Mouse (Mus musculus): ENCODE measurements around the gene Arhgap19. TPM values are rescaled to one million over a fixed set of nuclear protein-coding genes. Genes with fewer than 3 reads are reported as not detected.
A peak's percentile ranks its signal among the peaks of the same experiment; 100 is the strongest.

Arhgap19 gene
- polyA plus RNA-seq, 1 experiment from 2014 or later: 23.2 TPM

DNA sequence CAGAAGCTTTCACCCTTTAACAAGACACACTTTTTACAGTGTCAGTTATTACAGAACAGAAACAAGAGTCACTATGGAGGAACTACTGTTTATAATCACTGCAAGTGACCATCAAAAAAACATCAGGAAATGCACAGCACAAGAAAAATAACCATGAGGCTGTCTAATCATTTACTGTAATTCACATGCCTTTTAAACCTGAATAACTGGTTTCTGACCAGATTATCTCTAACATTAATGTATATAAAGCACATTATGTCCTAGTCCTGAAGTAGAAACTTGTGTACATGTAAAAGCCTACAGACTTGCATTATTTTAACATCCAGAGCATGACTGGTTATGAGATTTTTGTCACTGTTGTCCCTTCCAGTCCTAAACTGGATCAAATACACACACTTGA lies 7.8 kb downstream of the Arhgap19 start:
- Histone ChIP-seq H3K27me3 (no peaks in the 10 kb centered on the region), H3K9ac (no peak overlapping the region), H3K36me3 (no peaks in the 10 kb centered on the region), H3K9me3 (replicated peaks) (no peaks in the 10 kb centered on the region), H3K4me2 (replicated peaks) (no peak overlapping the region), H3K4me1 (no peaks in the 10 kb centered on the region), H3K4me3 (no peak overlapping the region), H3K27ac (no peak overlapping the region)
- ATAC-seq (ENCODE audit: low FRiP score): no peak

GRCm38 (mm10) chr19:41792934-41793486 lies 8.8 kb downstream of the Arhgap19 start:
- H3K9me3 ChIP-seq (replicated peaks): no peaks in the 10 kb centered on the region
- no peak for ATAC-seq (ENCODE audit: low FRiP score)
- no peaks in the 10 kb centered on the region for H3K27me3 ChIP-seq
- no peak overlapping the region for H3K27ac ChIP-seq
- no peaks in the 10 kb centered on the region for H3K36me3 ChIP-seq
- WGBS: 96% methylated on average over 1 of the region's 1 CpGs
- H3K9ac ChIP-seq: no peak overlapping the region
- no peak overlapping the region for H3K4me2 ChIP-seq (replicated peaks)
- no peaks in the 10 kb centered on the region for H3K4me1 ChIP-seq
- no peak overlapping the region for H3K4me3 ChIP-seq

- Histone ChIP-seq H3K9ac (no peak overlapping the region), H3K27me3 (no peaks in the 10 kb centered on the region), H3K4me3 (no peak overlapping the region), H3K9me3 (replicated peaks) (no peaks in the 10 kb centered on the region), H3K4me2 (replicated peaks) (no peak overlapping the region), H3K36me3 (peaks cover 2% of the 10 kb centered on the region; the same call in 1 of the 2 replicates), H3K4me1 (no peaks in the 10 kb centered on the region), H3K27ac (no peak overlapping the region)
- ATAC-seq (ENCODE audit: low FRiP score): no peak
- 96% methylated on average over 2 of the region's 2 CpGs for WGBS
These were observed 10.5 kb downstream of the Arhgap19 start for GRCm38 (mm10) chr19:41791384-41791783.

GRCm38 (mm10) chr19:41789110-41789961 lies 12.5 kb downstream of the Arhgap19 start:
- no peaks in the 10 kb centered on the region for H3K4me1 ChIP-seq
- ATAC-seq (ENCODE audit: low FRiP score): no peak
- H3K4me3 ChIP-seq: no peak overlapping the region
- H3K9ac ChIP-seq: no peak overlapping the region
- peaks cover 13% of the 10 kb centered on the region for H3K36me3 ChIP-seq
- no peaks in the 10 kb centered on the region for H3K27me3 ChIP-seq
- 75% methylated on average over 10 of the region's 10 CpGs for WGBS
- no peak overlapping the region for H3K27ac ChIP-seq
- H3K4me2 ChIP-seq (replicated peaks): no peak overlapping the region
- no peaks in the 10 kb centered on the region for H3K9me3 ChIP-seq (replicated peaks)

DNA sequence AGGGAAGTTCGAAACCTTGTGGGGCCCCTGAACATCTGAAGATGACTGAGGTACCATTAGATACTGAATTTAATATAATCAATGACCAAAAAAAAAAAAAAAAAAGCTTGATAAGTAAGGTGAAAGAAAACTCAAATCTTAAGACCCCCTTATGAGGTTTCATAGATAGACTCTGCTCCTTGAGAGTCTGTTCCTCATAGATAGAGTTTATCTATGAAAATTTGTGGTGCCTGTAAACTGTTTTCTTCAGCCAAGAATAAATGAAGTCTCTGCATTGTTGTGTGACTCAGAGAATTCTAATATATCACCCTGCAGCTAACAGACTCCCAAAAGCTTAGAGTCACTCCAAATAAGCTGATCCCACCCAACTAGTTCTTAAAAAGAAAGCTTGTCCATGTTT lies 15.0 kb downstream of the Arhgap19 start:
- Histone ChIP-seq H3K4me1 (no peaks in the 10 kb centered on the region), H3K4me2 (replicated peaks) (no peak overlapping the region), H3K4me3 (no peak overlapping the region), H3K36me3 (peaks cover 24% of the 10 kb centered on the region), H3K9ac (no peak overlapping the region), H3K9me3 (replicated peaks) (no peaks in the 10 kb centered on the region), H3K27ac (no peak overlapping the region), H3K27me3 (no peaks in the 10 kb centered on the region)
- ATAC-seq (ENCODE audit: low FRiP score): no peak
- WGBS: 88% methylated on average over 1 of the region's 1 CpGs

- Histone ChIP-seq H3K36me3 (peaks cover 56% of the 10 kb centered on the region), H3K4me3 (no peak overlapping the region), H3K9ac (no peak overlapping the region), H3K4me2 (replicated peaks) (no peak overlapping the region), H3K27me3 (no peaks in the 10 kb centered on the region), H3K9me3 (replicated peaks) (no peaks in the 10 kb centered on the region), H3K27ac (no peak overlapping the region), H3K4me1 (no peaks in the 10 kb centered on the region)
- 89% methylated on average over 6 of the region's 6 CpGs for WGBS
- no peak for ATAC-seq (ENCODE audit: low FRiP score)
These were observed 24.3 kb downstream of the Arhgap19 start for GRCm38 (mm10) chr19:41777514-41777913.

- Histone ChIP-seq H3K9ac (no peak overlapping the region), H3K36me3 (peaks cover 28% of the 10 kb centered on the region), H3K9me3 (replicated peaks) (no peaks in the 10 kb centered on the region), H3K4me3 (no peak overlapping the region), H3K27me3 (no peaks in the 10 kb centered on the region), H3K27ac (no peak overlapping the region), H3K4me1 (no peaks in the 10 kb centered on the region), H3K4me2 (replicated peaks) (no peak overlapping the region)
- 92% methylated on average over 7 of the region's 7 CpGs for WGBS
- no peak for ATAC-seq (ENCODE audit: low FRiP score)
These were observed 33.1 kb downstream of the Arhgap19 start for GRCm38 (mm10) chr19:41768711-41769110.

GRCm38 (mm10) chr19:41766628-41767027 lies 35.2 kb downstream of the Arhgap19 start:
- no peaks in the 10 kb centered on the region for H3K4me1 ChIP-seq
- peaks cover 14% of the 10 kb centered on the region for H3K36me3 ChIP-seq
- H3K27me3 ChIP-seq: no peaks in the 10 kb centered on the region
- no peak overlapping the region for H3K27ac ChIP-seq
- no peaks in the 10 kb centered on the region for H3K9me3 ChIP-seq (replicated peaks)
- no peak overlapping the region for H3K9ac ChIP-seq
- no peak overlapping the region for H3K4me2 ChIP-seq (replicated peaks)
- no peak overlapping the region for H3K4me3 ChIP-seq
- no peak for ATAC-seq (ENCODE audit: low FRiP score)
- WGBS: 78% methylated on average over 5 of the region's 5 CpGs

DNA sequence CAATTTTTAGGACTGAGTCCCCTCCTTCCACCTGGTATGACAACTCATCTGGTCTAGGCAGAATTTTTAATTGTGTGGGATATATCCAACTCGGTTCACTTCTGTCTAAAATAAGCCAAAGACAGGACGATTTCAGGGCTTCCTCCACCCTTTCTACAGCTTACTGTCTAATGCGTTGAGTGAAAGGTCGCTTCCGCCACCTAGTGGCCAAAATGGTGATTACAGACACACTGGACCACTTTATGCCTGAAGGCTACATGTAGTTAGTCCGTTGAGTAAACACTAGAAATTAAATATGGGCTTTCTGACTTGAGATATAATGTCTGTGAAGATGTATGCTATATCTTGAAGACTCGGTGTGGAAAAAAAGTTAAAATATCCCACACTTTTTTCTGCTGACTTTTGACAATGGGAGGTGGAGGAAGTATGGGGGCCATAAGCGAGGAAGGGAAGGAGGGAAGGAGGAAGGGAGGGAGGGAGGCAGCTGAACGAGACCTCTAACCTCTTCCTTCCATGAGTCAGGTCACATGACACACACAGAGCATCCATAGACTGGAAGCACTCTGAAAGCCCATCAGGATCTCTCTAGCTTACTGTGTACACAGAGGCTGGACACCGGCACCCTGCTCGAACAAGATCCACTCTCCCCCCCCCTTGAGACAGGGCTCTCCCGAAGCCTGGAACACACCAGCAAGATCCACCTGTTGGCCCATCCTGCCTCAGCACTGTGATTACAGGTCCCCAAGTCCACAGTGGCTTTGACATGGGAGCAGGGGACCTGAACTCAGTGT lies 37.8 kb downstream of the Arhgap19 start:
- Histone ChIP-seq H3K4me3 (no peak overlapping the region), H3K27me3 (no peaks in the 10 kb centered on the region), H3K4me2 (replicated peaks) (no peak overlapping the region), H3K9me3 (replicated peaks) (no peaks in the 10 kb centered on the region), H3K36me3 (peaks cover 5% of the 10 kb centered on the region), H3K9ac (no peak overlapping the region), H3K4me1 (no peaks in the 10 kb centered on the region), H3K27ac (no peak overlapping the region)
- WGBS: 30% methylated on average over 12 of the region's 12 CpGs
- peak; percentile 78 for ATAC-seq (ENCODE audit: low FRiP score)

DNA sequence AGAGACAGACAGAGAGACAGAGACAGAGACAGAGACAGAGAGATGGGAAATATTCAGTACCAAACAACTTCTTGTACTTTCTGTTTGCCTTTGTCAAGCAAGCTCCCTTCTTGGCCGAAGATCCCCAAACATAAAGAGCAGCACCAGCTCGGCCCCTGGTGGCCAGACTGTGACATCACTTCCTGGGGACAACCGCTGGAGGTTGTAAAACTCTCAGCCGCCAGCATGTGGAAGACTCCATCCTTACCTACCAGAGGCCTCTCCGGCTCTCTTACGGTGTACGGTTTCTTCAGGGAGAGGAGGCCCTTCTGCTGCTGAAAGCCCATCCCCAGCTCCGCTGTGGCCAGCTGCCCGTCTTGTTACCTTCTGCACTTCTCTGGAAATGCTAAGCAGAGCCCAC lies 40.3 kb downstream of the Arhgap19 start:
- H3K9me3 ChIP-seq (replicated peaks): no peaks in the 10 kb centered on the region
- WGBS: 43% methylated on average over 9 of the region's 9 CpGs
- no peak overlapping the region for H3K9ac ChIP-seq
- no peak overlapping the region for H3K27ac ChIP-seq
- no peaks in the 10 kb centered on the region for H3K27me3 ChIP-seq
- no peak overlapping the region for H3K4me3 ChIP-seq
- no peaks in the 10 kb centered on the region for H3K36me3 ChIP-seq
- no peak overlapping the region for H3K4me2 ChIP-seq (replicated peaks)
- H3K4me1 ChIP-seq: no peaks in the 10 kb centered on the region
- ATAC-seq (ENCODE audit: low FRiP score): no peak

DNA sequence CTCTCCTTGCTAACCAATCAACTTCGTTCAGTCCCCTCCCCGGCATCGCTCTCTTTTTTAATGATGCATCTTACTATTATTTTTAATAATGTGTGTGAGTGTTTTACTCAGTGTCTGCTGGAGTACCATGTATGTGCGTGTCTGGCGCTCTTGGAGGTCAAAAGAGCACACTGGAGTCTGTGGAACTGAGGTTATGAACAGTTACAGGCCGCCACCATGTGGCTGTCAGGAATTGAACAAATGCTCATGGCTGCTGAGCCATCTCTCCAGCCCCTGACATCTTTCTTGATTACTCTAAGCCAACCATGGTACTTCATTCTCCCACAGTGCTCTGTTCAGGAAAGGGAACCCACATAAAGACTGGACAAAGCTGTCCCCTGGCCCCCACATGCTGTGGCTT lies 42.1 kb downstream of the Arhgap19 start:
- ATAC-seq (ENCODE audit: low FRiP score): no peak
- no peaks in the 10 kb centered on the region for H3K9me3 ChIP-seq (replicated peaks)
- H3K4me3 ChIP-seq: no peak overlapping the region
- H3K4me1 ChIP-seq: peaks cover 6% of the 10 kb centered on the region
- peaks cover 12% of the 10 kb centered on the region; the same call in 1 of the 2 replicates for H3K27me3 ChIP-seq
- H3K36me3 ChIP-seq: no peaks in the 10 kb centered on the region
- 80% methylated on average over 6 of the region's 6 CpGs for WGBS
- H3K9ac ChIP-seq: no peak overlapping the region
- no peak overlapping the region for H3K4me2 ChIP-seq (replicated peaks)
- H3K27ac ChIP-seq: no peak overlapping the region

- H3K36me3 ChIP-seq: no peaks in the 10 kb centered on the region
- no peak overlapping the region for H3K27ac ChIP-seq
- no peak overlapping the region for H3K9ac ChIP-seq
- WGBS: 87% methylated on average over 5 of the region's 5 CpGs
- no peak overlapping the region for H3K4me2 ChIP-seq (replicated peaks)
- H3K4me3 ChIP-seq: no peak overlapping the region
- H3K9me3 ChIP-seq (replicated peaks): no peaks in the 10 kb centered on the region
- peaks cover 6% of the 10 kb centered on the region for H3K4me1 ChIP-seq
- no peak for ATAC-seq (ENCODE audit: low FRiP score)
- peaks cover 12% of the 10 kb centered on the region; the same call in 1 of the 2 replicates for H3K27me3 ChIP-seq
These were observed 42.6 kb downstream of the Arhgap19 start for GRCm38 (mm10) chr19:41759270-41759669.
